In genomic region chr1:54985831-54986230, GRCm38 (mm10) we compare ENCODE assay signal across 23 mouse cellular contexts.
"Had no signal": no experiment of that assay in that cellular context is flagged by ENCODE, and none has a peak within 500 bp of the region (broad histone marks: within the 10 kb centered on the region; RNA-seq: fewer than 3 reads in every experiment).

No protein-coding gene starts in this region.

- H3K4me1 ChIP-seq: heart, embryonic 10.5 days; heart, embryonic 12.5 days; hindbrain, embryonic 10.5 days; hindbrain, embryonic 12.5 days; intestine, embryonic 15.5 days; limb, embryonic 10.5 days; limb, embryonic 12.5 days had no signal

- H3K9me3 ChIP-seq: heart, embryonic 10.5 days; heart, embryonic 12.5 days; hindbrain, embryonic 10.5 days; hindbrain, embryonic 12.5 days; intestine, embryonic 15.5 days; limb, embryonic 10.5 days; limb, embryonic 12.5 days had no signal

- H3K4me2 ChIP-seq: heart, embryonic 12.5 days; hindbrain, embryonic 12.5 days; hindbrain, embryonic 14.5 days; intestine, embryonic 15.5 days; limb, embryonic 12.5 days had no signal

- H3K4me3 ChIP-seq: heart, embryonic 10.5 days; heart, embryonic 12.5 days; hindbrain, embryonic 10.5 days; hindbrain, embryonic 12.5 days; intestine, embryonic 15.5 days; layer of hippocampus, adult 2 months; left cerebral cortex, adult 2 months; limb, embryonic 10.5 days; limb, embryonic 12.5 days had no signal

- H3K9ac ChIP-seq: heart, embryonic 12.5 days; hindbrain, embryonic 12.5 days; hindbrain, embryonic 14.5 days; intestine, embryonic 15.5 days; limb, embryonic 12.5 days; liver, embryonic 14.5 days had no signal

- DNase-seq: gastrocnemius, postnatal 14 days; heart, adult 18-20 months; heart, postnatal 10 days; heart, postnatal 4 days; kidney, adult 18-20 months; kidney, adult 8-10 months; kidney, postnatal 10 days; kidney, postnatal 25 days; kidney, postnatal 4 days had no signal

- H3K27ac ChIP-seq: heart, embryonic 10.5 days; hindbrain, embryonic 10.5 days; hindbrain, embryonic 12.5 days; hindbrain, embryonic 14.5 days; intestine, embryonic 15.5 days; layer of hippocampus, adult 2 months; left cerebral cortex, adult 2 months; limb, embryonic 10.5 days; limb, embryonic 12.5 days; liver, embryonic 14.5 days had no signal

- ATAC-seq: hindbrain, embryonic 16.5 days; inflammation-experienced regulatory T-cells, adult 6 months; intestine, embryonic 15.5 days; intestine, postnatal 0 days had no signal

- H3K27me3 ChIP-seq: heart, embryonic 12.5 days; hindbrain, embryonic 12.5 days; intestine, embryonic 15.5 days; limb, embryonic 12.5 days had no signal
